Mouse (Mus musculus) embryonic facial prominence, embryonic 11.5 days (tissue): Measurements from ENCODE around the gene Ptgfrn. TPM values are rescaled to one million over a fixed set of nuclear protein-coding genes. Genes with fewer than 3 reads are reported as not detected.

Experiments used
- ATAC-seq: fragments of 200-750 bp; cut with Nextera tagmentation; replicated peaks from 2 replicates; pipeline ENCODE4 v1.8.0; 2017; ENCODE audit warnings: low read depth; ENCODE audit not compliant: insufficient number of reproducible peaks, low FRiP score, low TSS enrichment
- DNase-seq: peaks from one replicate; pipeline ENCODE4 v3.0.0-alpha.2; 2015; ENCODE audit warnings: low spot score
- H3K27ac ChIP-seq: fragments of 300-500 bp; sonication (generic); replicated peaks from 2 replicates; pipeline ENCODE4 v1.5.1; 2014; ENCODE audit warnings: mild to moderate bottlenecking, low read depth, low read length, control low read depth
- H3K27me3 ChIP-seq: fragments of 300-500 bp; sonication (generic); 2 replicates; pipeline ENCODE4 v1.6.1; 2014; ENCODE audit warnings: mild to moderate bottlenecking, low read length, moderate library complexity, mixed read lengths; ENCODE audit not compliant: control insufficient read depth, insufficient read depth
- H3K36me3 ChIP-seq: fragments of 300-500 bp; sonication (generic); replicated peaks from 2 replicates; pipeline ENCODE4 v1.6.1; 2014; ENCODE audit warnings: low read depth, mild to moderate bottlenecking, low read length, moderate library complexity, mixed read lengths; ENCODE audit not compliant: control insufficient read depth, insufficient read depth
- H3K4me1 ChIP-seq: fragments of 300-500 bp; sonication (generic); 2 replicates; pipeline ENCODE4 v1.6.1; 2014; ENCODE audit warnings: low read length, mixed read lengths; ENCODE audit not compliant: control insufficient read depth, insufficient read depth
- H3K4me2 ChIP-seq: fragments of 300-500 bp; sonication (generic); 2 replicates; pipeline ENCODE4 v1.6.1; 2014; ENCODE audit warnings: low read depth, mild to moderate bottlenecking, control low read depth, low read length, moderate library complexity
- H3K4me3 ChIP-seq: fragments of 300-500 bp; sonication (generic); 2 replicates; pipeline ENCODE4 v1.5.1; 2014; ENCODE audit warnings: low read depth, low read length, control low read depth
- H3K9ac ChIP-seq: fragments of 300-500 bp; sonication (generic); replicated peaks from 2 replicates; pipeline ENCODE4 v1.6.1; 2014; ENCODE audit warnings: mild to moderate bottlenecking, control low read depth, low read length
- H3K9me3 ChIP-seq: fragments of 300-500 bp; sonication (generic); replicated peaks from 2 replicates; pipeline ENCODE4 v1.6.1; 2016; ENCODE audit warnings: mild to moderate bottlenecking, low read length, inconsistent platforms, mixed read lengths; ENCODE audit not compliant: control insufficient read depth
- WGBS: fragments of 180-500 bp; shearing (Covaris S2); extraction: QIAGEN DNeasy Blood & Tissue Kit; methylation state at CpG from one replicate; pipeline ENCODE4 v1.1.7; 2014; 5-methylcytosine and 5-hydroxymethylcytosine counted together
- polyA plus RNA-seq: library from polyadenylated mRNA; unstranded; fragments of >200 nt; fragmentation: Nextera tagmentation; extraction: Ambion mirVana; gene quantifications from 2 replicates; pipeline ENCODE4 v1.2.1, GENCODE M21; 2014

Gene Ptgfrn
- polyA plus RNA-seq, result 4.8 and 6.5 TPM in 2 replicates

- DNase-seq, result peak; percentile 91
- WGBS, result 1% methylated on average over 47 of the region's 81 CpGs
- Histone ChIP-seq H3K4me2 (peak within 1 kb of the TSS; percentile 82), H3K4me3 (peak within 1 kb of the TSS; percentile 78), H3K9me3 (no peaks in the 10 kb centered on the region), H3K36me3 (no peaks in the 10 kb centered on the region), H3K9ac (peak within 1 kb of the TSS; percentile 89), H3K27ac (peak within 1 kb of the TSS; percentile 74), H3K4me1 (peaks cover 3% of the 10 kb centered on the region; the same call in 1 of the 2 replicates), H3K27me3 (no peaks in the 10 kb centered on the region)
- ATAC-seq, result peak; percentile 72
Measured at GRCm38 (mm10) chr3:101110043-101110837, at the start of gene Ptgfrn. Ptgfrn (minus strand) TSS chr3:101110278.

GRCm38 (mm10) chr3:101159701-101160100 is 49.6 kb upstream of the Ptgfrn start:
- no peak overlapping the region for H3K4me3 ChIP-seq
- no peaks in the 10 kb centered on the region for H3K36me3 ChIP-seq
- WGBS, result 82% methylated on average over 4 of the region's 4 CpGs
- H3K9me3 ChIP-seq, result no peaks in the 10 kb centered on the region; the same call in 1 of the 2 replicates
- no peak overlapping the region for H3K4me2 ChIP-seq
- H3K9ac ChIP-seq, result no peak overlapping the region
- no peak overlapping the region for H3K27ac ChIP-seq
- DNase-seq (no peak), ATAC-seq (no peak)
- peaks cover 7% of the 10 kb centered on the region for H3K4me1 ChIP-seq
- H3K27me3 ChIP-seq, result no peaks in the 10 kb centered on the region

- WGBS, result 84% methylated on average over 1 of the region's 1 CpGs
- Histone ChIP-seq H3K9me3 (no peaks in the 10 kb centered on the region; the same call in 1 of the 2 replicates), H3K27me3 (no peaks in the 10 kb centered on the region), H3K36me3 (no peaks in the 10 kb centered on the region), H3K9ac (no peak overlapping the region), H3K4me3 (no peak overlapping the region), H3K4me2 (no peak overlapping the region), H3K27ac (no peak overlapping the region), H3K4me1 (no peaks in the 10 kb centered on the region)
- ATAC-seq, result no peak
- no peak for DNase-seq
Measured at GRCm38 (mm10) chr3:101154067-101154466, 44.0 kb upstream of the Ptgfrn start.

- ATAC-seq (no peak), DNase-seq (no peak)
- no peaks in the 10 kb centered on the region for H3K4me1 ChIP-seq
- no peaks in the 10 kb centered on the region for H3K36me3 ChIP-seq
- WGBS, result 85% methylated on average over 3 of the region's 3 CpGs
- H3K9me3 ChIP-seq, result no peaks in the 10 kb centered on the region
- no peak overlapping the region for H3K4me3 ChIP-seq
- H3K27me3 ChIP-seq, result no peaks in the 10 kb centered on the region
- no peak overlapping the region for H3K4me2 ChIP-seq
- H3K27ac ChIP-seq, result no peak overlapping the region
- H3K9ac ChIP-seq, result no peak overlapping the region
Measured at GRCm38 (mm10) chr3:101153341-101153740, 43.3 kb upstream of the Ptgfrn start.

DNA sequence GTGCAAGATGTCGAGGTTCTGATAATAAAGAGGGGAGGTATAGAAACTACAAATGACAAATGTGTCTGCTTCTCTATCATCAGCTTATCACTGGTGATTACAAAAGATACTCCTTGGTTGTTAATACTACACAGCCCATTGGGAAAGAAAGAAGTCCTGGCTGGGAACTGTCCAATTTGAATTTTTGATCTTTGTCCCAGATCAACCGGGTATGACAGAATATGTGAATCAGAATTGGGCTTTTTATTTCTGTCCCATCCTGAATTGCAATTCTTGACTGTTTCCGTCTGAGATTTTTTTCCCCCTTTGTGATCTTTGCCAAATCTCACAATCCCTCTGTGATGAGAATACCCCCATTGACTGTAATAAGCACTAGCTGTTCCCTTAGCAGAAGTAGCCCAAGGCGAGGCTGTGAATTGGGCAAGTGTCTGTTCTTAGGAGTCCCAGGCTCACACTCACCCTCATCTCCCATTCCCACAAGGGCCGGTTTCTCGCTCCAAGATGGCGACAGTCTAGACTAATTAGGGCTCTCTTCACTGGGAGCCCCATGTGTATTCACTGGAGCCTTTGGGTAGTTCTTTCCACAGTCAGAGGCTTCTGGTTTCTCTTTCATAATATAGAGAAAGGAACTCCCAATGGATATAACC is 36.2 kb upstream of the Ptgfrn start:
- no peak overlapping the region for H3K4me3 ChIP-seq
- no peak overlapping the region for H3K9ac ChIP-seq
- no peaks in the 10 kb centered on the region for H3K27me3 ChIP-seq
- no peaks in the 10 kb centered on the region for H3K36me3 ChIP-seq
- H3K4me2 ChIP-seq, result no peak overlapping the region
- DNase-seq, result no peak
- no peaks in the 10 kb centered on the region for H3K4me1 ChIP-seq
- 77% methylated on average over 7 of the region's 7 CpGs for WGBS
- ATAC-seq, result no peak
- H3K27ac ChIP-seq, result no peak overlapping the region
- H3K9me3 ChIP-seq, result no peaks in the 10 kb centered on the region

GRCm38 (mm10) chr3:101145292-101146046 is 35.4 kb upstream of the Ptgfrn start:
- H3K27me3 ChIP-seq, result no peaks in the 10 kb centered on the region
- H3K4me1 ChIP-seq, result no peaks in the 10 kb centered on the region
- ATAC-seq (peak; percentile 39; the same call in 1 of the 2 replicates), DNase-seq (peak; percentile 43)
- no peak overlapping the region for H3K4me3 ChIP-seq
- H3K4me2 ChIP-seq, result no peak overlapping the region
- no peaks in the 10 kb centered on the region for H3K9me3 ChIP-seq
- H3K36me3 ChIP-seq, result no peaks in the 10 kb centered on the region
- H3K27ac ChIP-seq, result no peak overlapping the region
- 59% methylated on average over 10 of the region's 10 CpGs for WGBS
- H3K9ac ChIP-seq, result no peak overlapping the region

GRCm38 (mm10) chr3:101144366-101144948 is 34.4 kb upstream of the Ptgfrn start:
- Histone ChIP-seq H3K36me3 (no peaks in the 10 kb centered on the region), H3K27me3 (no peaks in the 10 kb centered on the region), H3K4me3 (no peak overlapping the region), H3K9ac (no peak overlapping the region), H3K27ac (no peak overlapping the region), H3K4me1 (no peaks in the 10 kb centered on the region), H3K4me2 (no peak overlapping the region), H3K9me3 (no peaks in the 10 kb centered on the region)
- WGBS, result 63% methylated on average over 6 of the region's 6 CpGs
- DNase-seq (no peak), ATAC-seq (no peak)
